Mouse (Mus musculus) heart, embryonic 10.5 days (tissue): Measurements from ENCODE around the gene Usp17lc. TPM values are rescaled to one million over a fixed set of nuclear protein-coding genes. Genes with fewer than 3 reads are reported as not detected.
"Not testable (repeated sequence)": the region's sequence is repeated elsewhere in the genome, so short reads cannot be mapped to it uniquely, and the experiment has no call there.

Source experiments
- DNase-seq: peaks from one replicate; pipeline ENCODE4 v3.0.0-alpha.2; 2017; ENCODE audit warnings: low spot score
- H3K27ac ChIP-seq: fragments of 300-500 bp; sonication (generic); 2 replicates; pipeline ENCODE4 v1.5.1; 2016; ENCODE audit warnings: mild to moderate bottlenecking
- H3K27me3 ChIP-seq: fragments of 300-500 bp; sonication (generic); 2 replicates; pipeline ENCODE4 v1.6.1; 2016; ENCODE audit warnings: mild to moderate bottlenecking; ENCODE audit not compliant: poor library complexity, insufficient read depth, severe bottlenecking
- H3K36me3 ChIP-seq: fragments of 300-500 bp; sonication (generic); 2 replicates; pipeline ENCODE4 v1.6.1; 2016; ENCODE audit warnings: mild to moderate bottlenecking, moderate library complexity
- H3K4me1 ChIP-seq: fragments of 300-500 bp; sonication (generic); 2 replicates; pipeline ENCODE4 v1.6.1; 2016; ENCODE audit warnings: mild to moderate bottlenecking
- H3K4me3 ChIP-seq: fragments of 300-500 bp; sonication (generic); 2 replicates; pipeline ENCODE4 v1.5.1; 2016; ENCODE audit warnings: mild to moderate bottlenecking, moderate library complexity
- H3K9me3 ChIP-seq: fragments of 300-500 bp; sonication (generic); 2 replicates; pipeline ENCODE4 v1.6.1; 2016; ENCODE audit warnings: mild to moderate bottlenecking, moderate library complexity
- WGBS: fragments of 180-500 bp; shearing (Covaris S2); methylation state at CpG from one replicate; pipeline ENCODE4 v1.1.7; 2016; 5-methylcytosine and 5-hydroxymethylcytosine counted together
- microRNA-seq: library from miRNA; unstranded; fragments of <30 nt; microRNA quantifications from one replicate; pipeline ENCODE4, GENCODE M21; 2017
- polyA plus RNA-seq: library from polyadenylated mRNA; unstranded; fragments of >200 nt; fragmentation: Nextera tagmentation; extraction: Ambion mirVana; gene quantifications from 2 replicates; pipeline ENCODE4 v1.2.1, GENCODE M21; 2016

The Usp17lc gene
- polyA plus RNA-seq, result not detected in 2 replicates

GRCm38 (mm10) chr7:103414772-103415171, at the start of gene Usp17lc:
Gene Usp17lc (plus strand): TSS chr7:103415072.
- not testable (repeated sequence) for H3K27me3 ChIP-seq, H3K9me3 ChIP-seq, H3K36me3 ChIP-seq, H3K27ac ChIP-seq, H3K4me1 ChIP-seq, DNase-seq, H3K4me3 ChIP-seq
- WGBS, result 67% methylated on average over 1 of the region's 1 CpGs

DNA sequence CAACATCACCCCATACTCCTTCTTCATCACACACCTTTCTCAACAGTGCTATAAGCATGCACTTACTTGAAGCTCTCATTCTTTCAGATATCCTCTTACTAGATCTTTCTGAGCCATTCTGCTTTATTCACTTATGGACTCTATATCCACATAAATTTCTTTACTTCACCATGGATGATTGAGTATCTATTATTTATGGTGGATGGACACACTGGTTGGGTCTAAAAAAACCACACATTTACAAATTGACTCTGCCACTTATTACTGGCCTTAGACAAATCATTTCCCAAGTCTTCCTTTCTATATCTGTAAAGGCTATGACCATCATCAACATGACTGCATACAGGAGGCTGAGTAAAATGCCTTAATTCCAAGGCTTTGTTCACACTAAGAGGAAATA, 28.8 kb upstream of the Usp17lc start, which contains the start of gene Olfr603:
Gene Olfr603 (minus strand): TSS at position 101 of the 400 bp plus-strand sequence.
- Histone ChIP-seq H3K27ac (no peak within 1 kb of the TSS), H3K27me3 (no peaks in the 10 kb centered on the region)

DNA sequence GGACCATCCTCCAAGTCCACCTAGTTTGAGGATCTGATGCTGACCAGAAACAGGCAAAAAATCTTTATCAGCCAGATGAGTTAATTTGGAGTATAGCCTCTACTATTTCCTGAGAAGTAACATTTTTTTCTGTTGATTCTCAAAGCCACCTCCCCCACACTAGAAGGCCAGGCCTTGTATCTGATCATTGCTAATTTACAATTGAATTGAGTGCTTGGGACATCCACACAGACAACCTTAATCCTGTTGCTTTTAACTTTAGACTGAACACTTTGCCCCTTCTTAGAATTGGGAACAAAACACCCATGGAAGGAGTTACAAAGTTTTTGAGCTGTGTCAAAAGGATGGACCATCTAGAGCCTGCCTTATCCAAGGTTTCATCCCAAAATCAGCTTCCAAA, 17.1 kb upstream of the Usp17lc start:
- no peak for DNase-seq

More for the DNA sequence above, 28.8 kb upstream of the Usp17lc start, which contains the start of gene Olfr603:
- Histone ChIP-seq H3K9me3 (no peaks in the 10 kb centered on the region), H3K36me3 (no peaks in the 10 kb centered on the region), H3K4me3 (no peak within 1 kb of the TSS), H3K4me1 (no peaks in the 10 kb centered on the region)
- no peak for DNase-seq

GRCm38 (mm10) chr7:103398981-103399380, 15.9 kb upstream of the Usp17lc start:
- H3K27ac ChIP-seq, result no peak overlapping the region
- no peaks in the 10 kb centered on the region for H3K9me3 ChIP-seq
- H3K27me3 ChIP-seq, result no peaks in the 10 kb centered on the region
- no peak for DNase-seq
- WGBS, result 19% methylated on average over 1 of the region's 1 CpGs
- no peaks in the 10 kb centered on the region for H3K4me1 ChIP-seq
- H3K36me3 ChIP-seq, result no peaks in the 10 kb centered on the region
- no peak overlapping the region for H3K4me3 ChIP-seq

More for the DNA sequence above, 17.1 kb upstream of the Usp17lc start:
- H3K27ac ChIP-seq, result no peak overlapping the region
- no peaks in the 10 kb centered on the region for H3K9me3 ChIP-seq
- no peak overlapping the region for H3K4me3 ChIP-seq
- H3K36me3 ChIP-seq, result no peaks in the 10 kb centered on the region
- no peaks in the 10 kb centered on the region for H3K4me1 ChIP-seq
- no peaks in the 10 kb centered on the region for H3K27me3 ChIP-seq

- not testable (repeated sequence) for H3K9me3 ChIP-seq, H3K36me3 ChIP-seq, H3K4me1 ChIP-seq, H3K27ac ChIP-seq, H3K27me3 ChIP-seq, H3K4me3 ChIP-seq, DNase-seq
- 72% methylated on average over 3 of the region's 3 CpGs for WGBS
These were observed 8.3 kb upstream of the Usp17lc start for GRCm38 (mm10) chr7:103406521-103407055.

- WGBS, result 83% methylated on average over 1 of the region's 1 CpGs
- H3K4me3 ChIP-seq, result no peak within 1 kb of the TSS
- H3K36me3 ChIP-seq, result no peaks in the 10 kb centered on the region
- no peaks in the 10 kb centered on the region for H3K27me3 ChIP-seq
- H3K9me3 ChIP-seq, result no peaks in the 10 kb centered on the region
- H3K4me1 ChIP-seq, result no peaks in the 10 kb centered on the region
- H3K27ac ChIP-seq, result no peak within 1 kb of the TSS
- no peak for DNase-seq
These were observed 30.5 kb downstream of the Usp17lc start, which contains the start of gene Olfr605 for GRCm38 (mm10) chr7:103445339-103445738. Gene Olfr605 (minus strand): TSS chr7:103445439.

GRCm38 (mm10) chr7:103448746-103449145, 33.9 kb downstream of the Usp17lc start, which contains the start of gene Olfr606:
Gene Olfr606 (plus strand): TSS chr7:103449046.
- Histone ChIP-seq H3K27ac (no peak within 1 kb of the TSS), H3K9me3 (no peaks in the 10 kb centered on the region), H3K27me3 (no peaks in the 10 kb centered on the region), H3K4me1 (no peaks in the 10 kb centered on the region), H3K36me3 (no peaks in the 10 kb centered on the region), H3K4me3 (no peak within 1 kb of the TSS)
- no peak for DNase-seq
- 80% methylated on average over 2 of the region's 2 CpGs for WGBS

GRCm38 (mm10) chr7:103460590-103460989, 45.7 kb downstream of the Usp17lc start:
- H3K9me3 ChIP-seq, result no peaks in the 10 kb centered on the region
- H3K4me3 ChIP-seq, result no peak overlapping the region
- no peaks in the 10 kb centered on the region for H3K27me3 ChIP-seq
- no peak overlapping the region for H3K27ac ChIP-seq
- H3K36me3 ChIP-seq, result no peaks in the 10 kb centered on the region
- 63% methylated on average over 5 of the region's 5 CpGs for WGBS
- H3K4me1 ChIP-seq, result no peaks in the 10 kb centered on the region
- no peak for DNase-seq

Small RNAs within 50 kb of the gene (microRNA-seq; reads per million reads assigned to microRNA genes)
- not detected for gene Gm25774

Other genes starting within 250 kb of the Usp17lc start
- gene Olfr591, start 236.7 kb upstream of the Usp17lc start, polyA plus RNA-seq, result not detected in 2 replicates
- gene Olfr592, start 230.3 kb upstream of the Usp17lc start, polyA plus RNA-seq, result not detected in 2 replicates
- not detected in 2 replicates for gene Olfr593, start 203.2 kb upstream of the Usp17lc start, polyA plus RNA-seq
- gene Olfr594, start 198.1 kb upstream of the Usp17lc start, polyA plus RNA-seq, result not detected in 2 replicates
- not detected in 2 replicates for gene Usp17ld, start 162.6 kb upstream of the Usp17lc start, polyA plus RNA-seq
- gene Olfr596, start 109.4 kb upstream of the Usp17lc start, polyA plus RNA-seq, result not detected in 2 replicates
- not detected in 2 replicates for gene Olfr597, start 98.8 kb upstream of the Usp17lc start, polyA plus RNA-seq
- gene Olfr598, start 91.5 kb upstream of the Usp17lc start, polyA plus RNA-seq, result not detected in 2 replicates
- gene Olfr599, start 79.2 kb upstream of the Usp17lc start, polyA plus RNA-seq, result not detected in 2 replicates
- gene Olfr600, start 65.4 kb upstream of the Usp17lc start, polyA plus RNA-seq, result not detected in 2 replicates
- gene Olfr601, start 52.4 kb upstream of the Usp17lc start, polyA plus RNA-seq, result not detected in 2 replicates
- gene Olfr603, start 28.9 kb upstream of the Usp17lc start, polyA plus RNA-seq, result not detected in 2 replicates
- not detected in 2 replicates for gene Olfr605, start 30.4 kb downstream of the Usp17lc start, polyA plus RNA-seq
- gene Olfr606, start 34.0 kb downstream of the Usp17lc start, polyA plus RNA-seq, result not detected in 2 replicates
- not detected in 2 replicates for gene Olfr607, start 49.1 kb downstream of the Usp17lc start, polyA plus RNA-seq
- gene Olfr608, start 54.8 kb downstream of the Usp17lc start, polyA plus RNA-seq, result 0.14 TPM in 1 of 2 replicates, not detected in the other
- not detected in 2 replicates for gene Olfr609, start 83.0 kb downstream of the Usp17lc start, polyA plus RNA-seq
- not detected in 2 replicates for gene Olfr610, start 97.0 kb downstream of the Usp17lc start, polyA plus RNA-seq
- not detected in 2 replicates for gene Olfr611, start 105.8 kb downstream of the Usp17lc start, polyA plus RNA-seq
- gene Olfr612, start 127.6 kb downstream of the Usp17lc start, polyA plus RNA-seq, result not detected in 2 replicates
- not detected in 2 replicates for gene Olfr613, start 133.0 kb downstream of the Usp17lc start, polyA plus RNA-seq
- gene Olfr615, start 141.0 kb downstream of the Usp17lc start, polyA plus RNA-seq, result not detected in 2 replicates
- not detected in 2 replicates for gene Olfr616, start 154.1 kb downstream of the Usp17lc start, polyA plus RNA-seq
- gene Olfr617, start 158.0 kb downstream of the Usp17lc start, polyA plus RNA-seq, result not detected in 2 replicates
- not detected in 2 replicates for gene Olfr618, start 175.0 kb downstream of the Usp17lc start, polyA plus RNA-seq
- not detected in 2 replicates for gene Olfr619, start 185.5 kb downstream of the Usp17lc start, polyA plus RNA-seq
- not detected in 2 replicates for gene Olfr620, start 197.5 kb downstream of the Usp17lc start, polyA plus RNA-seq
- gene Olfr622, start 227.6 kb downstream of the Usp17lc start, polyA plus RNA-seq, result not detected in 2 replicates
- gene Olfr623, start 248.6 kb downstream of the Usp17lc start, polyA plus RNA-seq, result not detected in 2 replicates